Mouse (Mus musculus) kidney, adult 2 months (tissue): ENCODE measurements around the gene Defa32. TPM values are rescaled to one million over a fixed set of nuclear protein-coding genes. Genes with fewer than 3 reads are reported as not detected.
"Not testable (repeated sequence)": the region's sequence is repeated elsewhere in the genome, so short reads cannot be mapped to it uniquely, and the experiment has no call there.

Experiments
- DNase-seq: peaks from one replicate; pipeline ENCODE4 v3.0.0; 2021
- H3K27ac ChIP-seq: fragments of 200-500 bp; 2 replicates; pipeline ENCODE4 v1.5.1; 2012; ENCODE audit warnings: low read depth, low read length, control low read depth, inconsistent platforms; ENCODE audit not compliant: insufficient read depth
- H3K27me3 ChIP-seq: fragments of 200-500 bp; replicated peaks from 2 replicates; pipeline ENCODE4 v1.6.1; 2012; ENCODE audit warnings: mild to moderate bottlenecking, moderate library complexity, low read length, inconsistent platforms; ENCODE audit not compliant: control insufficient read depth, insufficient read depth
- H3K36me3 ChIP-seq: fragments of 200-500 bp; 2 replicates; pipeline ENCODE4 v1.6.1; 2012; ENCODE audit warnings: mild to moderate bottlenecking, moderate library complexity, low read length, inconsistent platforms; ENCODE audit not compliant: control insufficient read depth, insufficient read depth
- H3K4me1 ChIP-seq: fragments of 200-500 bp; 2 replicates; pipeline ENCODE4 v1.6.1; 2011; ENCODE audit warnings: low read length; ENCODE audit not compliant: control insufficient read depth, insufficient read depth
- H3K4me3 ChIP-seq: fragments of 200-500 bp; 2 replicates; pipeline ENCODE4 v1.5.1; 2011; ENCODE audit warnings: mild to moderate bottlenecking, low read depth, low read length, control low read depth; ENCODE audit not compliant: insufficient read depth
- WGBS: fragments of 180-500 bp; shearing (Covaris S2); methylation state at CpG from one replicate; pipeline ENCODE4 v1.1.7; 2018; 5-methylcytosine and 5-hydroxymethylcytosine counted together
- polyA plus RNA-seq: library from polyadenylated mRNA; depleted of rRNA; stranded (reverse); fragments of >200 nt; gene quantifications from 2 replicates; pipeline ENCODE4 v1.2.3, GENCODE M21; 2012; rRNA removed

The Defa32 gene
- polyA plus RNA-seq = not detected in 2 replicates

DNA sequence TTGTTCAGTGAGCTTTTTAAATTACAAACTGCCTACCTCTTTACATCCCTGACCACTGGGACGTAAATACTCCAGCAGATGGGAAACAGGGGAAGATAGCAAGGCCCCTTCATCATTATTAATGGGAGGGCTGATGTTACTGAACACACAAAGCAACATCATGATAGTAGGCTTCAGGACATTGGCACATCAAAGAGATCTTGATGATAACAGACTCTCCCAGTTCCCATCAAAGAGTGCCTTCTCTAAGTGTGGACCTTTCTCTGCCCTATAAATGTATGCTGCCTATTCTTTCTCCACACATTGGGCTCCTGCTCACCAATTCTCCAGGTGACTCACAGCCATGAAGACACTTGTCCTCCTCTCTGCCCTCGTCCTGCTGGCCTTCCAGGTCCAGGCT, at the start of gene Defa32:
Gene Defa32 (plus strand): TSS at position 301 of the 400 bp plus-strand sequence.
- H3K36me3 ChIP-seq, H3K27ac ChIP-seq, DNase-seq, H3K27me3 ChIP-seq, H3K4me3 ChIP-seq, H3K4me1 ChIP-seq: not testable (repeated sequence)
- WGBS = no CpG with 5 or more reads among the region's 2 CpGs

DNA sequence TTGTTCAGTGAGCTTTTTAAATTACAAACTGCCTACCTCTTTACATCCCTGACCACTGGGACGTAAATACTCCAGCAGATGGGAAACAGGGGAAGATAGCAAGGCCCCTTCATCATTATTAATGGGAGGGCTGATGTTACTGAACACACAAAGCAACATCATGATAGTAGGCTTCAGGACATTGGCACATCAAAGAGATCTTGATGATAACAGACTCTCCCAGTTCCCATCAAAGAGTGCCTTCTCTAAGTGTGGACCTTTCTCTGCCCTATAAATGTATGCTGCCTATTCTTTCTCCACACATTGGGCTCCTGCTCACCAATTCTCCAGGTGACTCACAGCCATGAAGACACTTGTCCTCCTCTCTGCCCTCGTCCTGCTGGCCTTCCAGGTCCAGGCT, 19.9 kb upstream of the Defa32 start, which contains the start of gene Defa20:
Gene Defa20 (plus strand): TSS at position 301 of the 400 bp plus-strand sequence.
- not testable (repeated sequence) for DNase-seq, H3K4me3 ChIP-seq, H3K36me3 ChIP-seq, H3K27me3 ChIP-seq, H3K4me1 ChIP-seq, H3K27ac ChIP-seq
- no CpG with 5 or more reads among the region's 2 CpGs for WGBS

DNA sequence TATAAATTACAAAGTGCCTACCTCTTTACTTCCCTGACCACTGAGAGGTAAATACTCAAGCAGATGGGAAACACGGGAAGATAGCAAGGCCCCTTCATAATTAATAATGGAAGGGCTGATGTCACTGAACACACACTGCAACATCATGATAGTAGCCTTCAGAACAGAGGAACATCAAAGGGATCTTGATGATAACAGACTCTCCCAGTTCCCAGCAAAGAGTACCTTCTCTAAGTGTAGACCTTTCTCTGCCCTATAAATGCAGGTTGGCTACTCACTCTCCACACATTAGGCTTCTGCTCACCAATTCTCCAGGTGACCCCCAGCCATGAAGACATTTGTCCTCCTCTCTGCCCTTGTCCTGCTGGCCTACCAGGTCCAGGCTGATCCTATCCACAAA, 36.3 kb downstream of the Defa32 start, which contains the start of gene Defa37:
Gene Defa37 (plus strand): TSS at position 301 of the 400 bp plus-strand sequence.
- not testable (repeated sequence) for H3K4me1 ChIP-seq, H3K27me3 ChIP-seq, H3K27ac ChIP-seq, H3K36me3 ChIP-seq, DNase-seq, H3K4me3 ChIP-seq
- no CpG with 5 or more reads among the region's 1 CpGs for WGBS

Other genes with a start within 250 kb of the Defa32 start
- gene Defa27, start 213.5 kb upstream of the Defa32 start, polyA plus RNA-seq = not detected in 2 replicates
- gene Defa29, start 202.0 kb upstream of the Defa32 start, polyA plus RNA-seq = not detected in 2 replicates
- not detected in 2 replicates for gene Defa2, start 150.5 kb upstream of the Defa32 start, polyA plus RNA-seq
- gene Defa33, start 137.2 kb upstream of the Defa32 start, polyA plus RNA-seq = not detected in 2 replicates
- not detected in 2 replicates for gene Defa36, start 101.6 kb upstream of the Defa32 start, polyA plus RNA-seq
- not detected in 2 replicates for gene Gm7849, start 72.5 kb upstream of the Defa32 start, polyA plus RNA-seq
- gene Defa20, start 19.8 kb upstream of the Defa32 start, polyA plus RNA-seq = not detected in 2 replicates
- not detected in 2 replicates for gene Defa37, start 36.4 kb downstream of the Defa32 start, polyA plus RNA-seq
- not detected in 2 replicates for gene Defa28, start 54.0 kb downstream of the Defa32 start, polyA plus RNA-seq
- gene Gm7861, start 65.5 kb downstream of the Defa32 start, polyA plus RNA-seq = not detected in 2 replicates
- not detected in 2 replicates for gene Defa26, start 89.2 kb downstream of the Defa32 start, polyA plus RNA-seq
- gene Defa17, start 126.7 kb downstream of the Defa32 start, polyA plus RNA-seq = not detected in 2 replicates
- not detected in 2 replicates for gene Defa34, start 136.8 kb downstream of the Defa32 start, polyA plus RNA-seq
- gene AY761184, start 174.6 kb downstream of the Defa32 start, polyA plus RNA-seq = not detected in 2 replicates
- not detected in 2 replicates for gene Defa24, start 205.5 kb downstream of the Defa32 start, polyA plus RNA-seq